8 mouse cellular contexts compared by ENCODE assay signal in the genomic region with DNA sequence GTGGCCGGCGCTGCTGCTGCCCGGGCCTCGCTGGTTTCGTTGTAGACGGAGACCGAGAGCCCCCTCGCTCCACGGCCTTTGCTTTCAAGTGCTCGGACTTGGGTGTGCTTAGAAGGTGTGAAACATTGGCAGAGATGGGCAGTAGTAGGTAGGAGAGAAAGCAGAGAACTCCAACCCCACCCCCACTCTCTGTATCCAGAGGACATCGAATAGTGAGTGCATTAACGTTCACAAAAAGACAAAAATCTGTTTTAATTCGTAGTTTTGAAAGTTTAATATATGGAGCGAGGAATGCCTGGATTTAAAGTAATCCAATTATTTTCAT.
DNase-seq lines count a peak whose midpoint lies in the region; ATAC-seq and TF ChIP-seq lines count a peak whose summit lies in the region.

No protein-coding gene starts in this region.

- H3K4me2 ChIP-seq in limb, embryonic 14.5 days (replicated peaks; ENCODE audit: low read depth, low read length, severe bottlenecking) = peak overlapping the region; percentile 96
- peak overlapping the region; percentile 82 for H3K4me2 ChIP-seq in stomach, embryonic 14.5 days (replicated peaks; ENCODE audit: low read depth, low read length)

- peak; percentile 74; the same call in 1 of the 2 replicates for TF ChIP-seq POLR2A in limb, embryonic 14.5 days (IDR thresholded peaks at IDR 0.05; ENCODE audit: borderline replicate concordance, extremely low read depth, insufficient read depth, insufficient read length)

- 1% methylated on average over 14 of the region's 14 CpGs for WGBS in limb, embryonic 14.5 days
- 1% methylated on average over 14 of the region's 14 CpGs for WGBS in stomach, embryonic 14.5 days

- H3K9me3 ChIP-seq in erythroblast, embryonic 14.5 days (ENCODE audit: control insufficient read depth, low read length) = peaks cover 5% of the 10 kb centered on the region
- peaks cover 5% of the 10 kb centered on the region; the same call in 1 of the 2 replicates for H3K9me3 ChIP-seq in megakaryocyte, embryonic 14.5 days
- no peaks in the 10 kb centered on the region for H3K9me3 ChIP-seq in limb, embryonic 14.5 days (ENCODE audit: control insufficient read depth, low read length)
- H3K9me3 ChIP-seq in stomach, embryonic 14.5 days (ENCODE audit: control insufficient read depth, low read depth, low read length) = no peaks in the 10 kb centered on the region

- peaks cover 58% of the 10 kb centered on the region for H3K27me3 ChIP-seq in erythroblast, embryonic 14.5 days (ENCODE audit: control insufficient read depth)
- H3K27me3 ChIP-seq in megakaryocyte, embryonic 14.5 days (replicated peaks) = peaks cover 60% of the 10 kb centered on the region
- H3K27me3 ChIP-seq in limb, embryonic 14.5 days (ENCODE audit: control insufficient read depth, insufficient read depth, low read length) = no peaks in the 10 kb centered on the region
- no peaks in the 10 kb centered on the region for H3K27me3 ChIP-seq in stomach, embryonic 14.5 days (ENCODE audit: control insufficient read depth, insufficient read depth, low read length)

- H3K36me3 ChIP-seq in erythroblast, embryonic 14.5 days (ENCODE audit: control insufficient read depth) = no peaks in the 10 kb centered on the region
- H3K36me3 ChIP-seq in megakaryocyte, embryonic 14.5 days (replicated peaks; ENCODE audit: low read length) = no peaks in the 10 kb centered on the region
- H3K36me3 ChIP-seq in limb, embryonic 14.5 days (ENCODE audit: control insufficient read depth, insufficient read depth, low read length) = no peaks in the 10 kb centered on the region
- H3K36me3 ChIP-seq in stomach, embryonic 14.5 days (ENCODE audit: control insufficient read depth, insufficient read depth, low read length) = no peaks in the 10 kb centered on the region

- H3K9ac ChIP-seq in limb, embryonic 14.5 days (ENCODE audit: low read depth, low read length, severe bottlenecking) = peak overlapping the region; percentile 67
- peak overlapping the region; percentile 40; the same call in 1 of the 2 replicates for H3K9ac ChIP-seq in stomach, embryonic 14.5 days (replicated peaks; ENCODE audit: low read depth, low read length)

- ATAC-seq in erythroblast, adult 5-6 weeks (replicated peaks; ENCODE audit: low FRiP score, poor library complexity, severe bottlenecking) = no peak
- ATAC-seq in megakaryocyte, adult 5-6 weeks (ENCODE audit: poor library complexity, severe bottlenecking) = no peak
- peak; percentile 32; the same call in 1 of the 2 replicates for ATAC-seq in limb, embryonic 14.5 days (ENCODE audit: low FRiP score, low read depth)
- ATAC-seq in stomach, embryonic 14.5 days (ENCODE audit: insufficient number of reproducible peaks, insufficient read depth, low FRiP score, low read depth) = no peak; the same call in 1 of the 2 replicates

- DNase-seq in limb, embryonic 14.5 days (ENCODE audit: low spot score) = no peak
- DNase-seq in MN1 (ENCODE audit: low spot score) = no peak
- DNase-seq in gastrocnemius, postnatal 10 days = no peak

- H3K4me1 ChIP-seq in erythroblast, embryonic 14.5 days (ENCODE audit: control insufficient read depth) = peaks cover 11% of the 10 kb centered on the region
- H3K4me1 ChIP-seq in megakaryocyte, embryonic 14.5 days = peaks cover 20% of the 10 kb centered on the region
- H3K4me1 ChIP-seq in limb, embryonic 14.5 days (ENCODE audit: control insufficient read depth, insufficient read depth, low read length) = peaks cover 37% of the 10 kb centered on the region
- peaks cover 32% of the 10 kb centered on the region for H3K4me1 ChIP-seq in stomach, embryonic 14.5 days (ENCODE audit: control insufficient read depth, insufficient read depth, low read length)

- H3K27ac ChIP-seq in limb, embryonic 14.5 days (replicated peaks; ENCODE audit: low read depth, low read length) = peak overlapping the region; percentile 63
- H3K27ac ChIP-seq in stomach, embryonic 14.5 days (ENCODE audit: low read length) = peak overlapping the region; percentile 95

- peak overlapping the region; percentile 59 for H3K4me3 ChIP-seq in erythroblast, embryonic 14.5 days (replicated peaks)
- peak overlapping the region; percentile 92 for H3K4me3 ChIP-seq in megakaryocyte, embryonic 14.5 days (replicated peaks)
- H3K4me3 ChIP-seq in limb, embryonic 14.5 days (replicated peaks; ENCODE audit: low read length) = peak overlapping the region; percentile 44
- peak overlapping the region; percentile 47 for H3K4me3 ChIP-seq in stomach, embryonic 14.5 days (ENCODE audit: low read depth, low read length)
